Mouse (Mus musculus): ENCODE results near the gene Pcgf2. TPM values are rescaled to one million over a fixed set of nuclear protein-coding genes. Genes with fewer than 3 reads are reported as not detected.

Pcgf2 gene
- 3.0 TPM for polyA plus RNA-seq (2017; shearing (Covaris generic))

GRCm38 (mm10) chr11:97700003-97700745 lies at the start of gene Pcgf2:
Gene Pcgf2 (minus strand): TSS chr11:97700497.

GRCm38 (mm10) chr11:97744063-97744717 lies 43.9 kb upstream of the Pcgf2 start, which contains the start of gene Pip4k2b:
Gene Pip4k2b (minus strand): TSS chr11:97744704.

GRCm38 (mm10) chr11:97703039-97703826 lies 2.9 kb upstream of the Pcgf2 start, which contains the start of gene Psmb3:
Gene Psmb3 (plus strand): TSS chr11:97703399.

GRCm38 (mm10) chr11:97685613-97686321 lies 14.5 kb downstream of the Pcgf2 start, which contains the start of gene Cisd3:
Gene Cisd3 (plus strand): TSS chr11:97685826.

GRCm38 (mm10) chr11:97662893-97663527 lies 37.3 kb downstream of the Pcgf2 start, which contains the start of gene Mllt6:
Gene Mllt6 (plus strand): TSS chr11:97663414.

Other genes with a start within 250 kb of the Pcgf2 start
- not detected for gene 4933428G20Rik, start 200.2 kb downstream of the Pcgf2 start, polyA plus RNA-seq (2017; shearing (Covaris generic))
- gene Srcin1, start 124.3 kb downstream of the Pcgf2 start, polyA plus RNA-seq (2017; shearing (Covaris generic)): not detected
- gene Epop, start 70.8 kb downstream of the Pcgf2 start, polyA plus RNA-seq (2017; shearing (Covaris generic)): 1.2 TPM
- 10.3 TPM for gene Mllt6, start 37.1 kb downstream of the Pcgf2 start, polyA plus RNA-seq (2017; shearing (Covaris generic))
- gene Cisd3, start 14.7 kb downstream of the Pcgf2 start, polyA plus RNA-seq (2017; shearing (Covaris generic)): 71.6 TPM
- gene Psmb3, start 2.9 kb upstream of the Pcgf2 start, polyA plus RNA-seq (2017; shearing (Covaris generic)): 486 TPM
- 2.4 TPM for gene Pip4k2b, start 44.2 kb upstream of the Pcgf2 start, polyA plus RNA-seq (2017; shearing (Covaris generic))
- 33.8 TPM for gene Cwc25, start 66.1 kb upstream of the Pcgf2 start, polyA plus RNA-seq (2017; shearing (Covaris generic))
- not detected for gene 1700001P01Rik, start 75.4 kb upstream of the Pcgf2 start, polyA plus RNA-seq (2017; shearing (Covaris generic))
- 450 TPM for gene Rpl23, start 81.9 kb upstream of the Pcgf2 start, polyA plus RNA-seq (2017; shearing (Covaris generic))
- gene Lasp1, start 98.5 kb upstream of the Pcgf2 start, polyA plus RNA-seq (2017; shearing (Covaris generic)): 261 TPM
- 1.1 TPM for gene B230217C12Rik, start 140.3 kb upstream of the Pcgf2 start, polyA plus RNA-seq (2017; shearing (Covaris generic))
- 1.4 TPM for gene Fbxo47, start 183.7 kb upstream of the Pcgf2 start, polyA plus RNA-seq (2017; shearing (Covaris generic))

All from inflammation-experienced regulatory T-cells, adult 16 weeks (primary cell).